Mouse (Mus musculus) skeletal muscle tissue, postnatal 0 days (tissue): ENCODE measurements around the gene Olfr91. TPM values are rescaled to one million over a fixed set of nuclear protein-coding genes. Genes with fewer than 3 reads are reported as not detected.

Experiments used
- polyA plus RNA-seq: library from polyadenylated mRNA; unstranded; fragments of >200 nt; fragmentation: Nextera tagmentation; extraction: Ambion mirVana; gene quantifications from 2 replicates; pipeline ENCODE4 v1.2.1, GENCODE M21; 2015

Gene Olfr91
- not detected in 2 replicates for polyA plus RNA-seq

DNA sequence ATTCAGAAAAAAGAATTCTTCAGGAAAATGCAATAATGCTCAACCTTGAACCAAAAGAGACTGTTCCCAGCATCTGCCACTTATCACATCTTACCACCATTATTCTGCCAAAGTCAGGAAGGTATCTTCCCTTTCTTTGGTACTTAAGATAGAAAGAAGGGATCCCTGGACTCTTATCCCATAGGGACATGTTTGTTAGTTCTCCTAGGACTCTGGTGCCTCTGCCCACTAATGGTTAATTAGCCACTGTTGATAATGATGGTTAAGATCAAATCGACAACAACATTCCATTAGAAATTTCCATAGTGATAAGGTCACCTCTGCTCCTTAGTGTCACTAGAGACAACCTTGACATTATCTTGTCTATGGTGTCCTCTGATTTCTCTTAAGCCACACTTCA lies at the start of gene Olfr91:
Gene Olfr91, minus strand, starts transcription at position 101 of the 400 bp plus-strand sequence.

DNA sequence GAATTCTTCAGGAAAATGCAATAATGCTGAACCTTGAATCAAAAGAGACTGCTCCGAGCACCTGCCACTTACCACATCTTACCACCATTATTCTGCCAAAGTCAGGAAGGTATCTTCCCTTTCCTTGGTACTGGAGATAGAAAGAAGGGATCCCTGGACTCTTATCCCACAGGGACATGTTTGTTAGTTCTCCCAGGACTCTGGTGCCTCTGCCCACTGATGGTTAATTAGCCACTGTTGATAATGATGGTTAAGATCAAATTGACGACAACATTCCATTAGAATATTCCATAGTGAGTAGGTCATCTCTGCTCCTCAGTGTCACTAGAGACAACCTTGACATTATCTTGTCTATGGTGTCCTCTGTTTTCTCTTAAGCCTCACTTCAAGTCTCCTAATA lies 21.9 kb upstream of the Olfr91 start, which contains the start of gene Olfr92:
Gene Olfr92, minus strand, starts transcription at position 101 of the 400 bp plus-strand sequence.

GRCm38 (mm10) chr17:37088399-37088798 lies 9.7 kb downstream of the Olfr91 start, which contains the start of gene Olfr90:
Olfr90 (minus strand) TSS chr17:37088499.

DNA sequence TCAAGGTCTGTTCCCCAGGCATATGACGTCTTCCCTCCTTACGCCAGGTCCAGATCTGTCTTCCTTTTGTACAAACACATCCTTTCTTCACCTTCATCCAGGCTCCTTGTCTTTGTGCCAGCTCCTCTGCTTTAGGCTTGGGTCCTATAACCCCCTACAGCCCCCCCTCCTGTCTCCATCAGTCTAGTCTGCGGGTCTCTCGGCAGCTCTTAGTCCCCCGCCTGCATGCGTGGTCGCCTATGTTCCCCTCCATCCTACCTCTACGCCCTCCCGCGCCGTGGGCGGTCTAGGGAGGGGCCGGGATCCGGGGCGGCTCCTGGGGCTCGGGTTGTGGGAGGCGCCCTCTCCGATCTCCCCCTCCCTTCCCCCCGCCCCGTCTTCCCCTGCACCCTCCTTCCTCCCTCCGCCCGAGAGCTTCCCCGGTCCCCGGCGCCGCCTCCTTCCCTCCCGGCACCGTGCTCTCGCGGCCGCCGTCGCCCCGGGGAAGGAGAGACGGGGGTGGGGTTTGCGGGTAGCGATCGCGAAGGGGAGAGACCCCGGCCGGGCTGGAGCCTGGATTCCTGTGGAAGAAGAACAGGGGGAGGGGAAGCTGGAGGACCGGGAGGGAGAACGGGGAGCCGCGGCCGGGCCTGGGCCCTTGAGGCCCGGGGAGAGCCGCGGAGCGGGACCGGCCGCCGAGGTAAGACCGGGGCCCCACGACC lies 52.3 kb downstream of the Olfr91 start, which contains the start of gene Gabbr1:
Gene Gabbr1, plus strand, starts transcription at position 356 of the 701 bp plus-strand sequence.

Other genes with a start within 250 kb of the Olfr91 start
- 0.07 TPM in 1 of 2 replicates, not detected in the other for gene Trim15, start 231.1 kb downstream of the Olfr91 start, polyA plus RNA-seq
- 0.22 and 0.37 TPM in 2 replicates for gene Trim10, start 228.7 kb downstream of the Olfr91 start, polyA plus RNA-seq
- not detected in 2 replicates for gene Trim40, start 208.2 kb downstream of the Olfr91 start, polyA plus RNA-seq
- not detected in 2 replicates for gene Trim31, start 200.2 kb downstream of the Olfr91 start, polyA plus RNA-seq
- 0.73 and 1.4 TPM in 2 replicates for gene Rnf39, start 155.4 kb downstream of the Olfr91 start, polyA plus RNA-seq
- gene Ppp1r11, start 146.5 kb downstream of the Olfr91 start, polyA plus RNA-seq, result 77.5 and 78.4 TPM in 2 replicates
- gene Znrd1, start 139.7 kb downstream of the Olfr91 start, polyA plus RNA-seq, result 37.6 and 40.9 TPM in 2 replicates
- gene Znrd1as, start 139.7 kb downstream of the Olfr91 start, polyA plus RNA-seq, result 7.9 and 10.3 TPM in 2 replicates
- not detected in 2 replicates for gene 2410137M14Rik, start 117.0 kb downstream of the Olfr91 start, polyA plus RNA-seq
- 0.15 TPM in 2 replicates for gene H2-M5, start 108.7 kb downstream of the Olfr91 start, polyA plus RNA-seq
- 9.7 and 11.0 TPM in 2 replicates for gene Zfp57, start 97.1 kb downstream of the Olfr91 start, polyA plus RNA-seq
- gene Mog, start 74.9 kb downstream of the Olfr91 start, polyA plus RNA-seq, result not detected in 2 replicates
- 3.8 and 4.6 TPM in 2 replicates for gene Gabbr1, start 52.3 kb downstream of the Olfr91 start, polyA plus RNA-seq
- gene Olfr90, start 9.8 kb downstream of the Olfr91 start, polyA plus RNA-seq, result not detected in 2 replicates
- not detected in 2 replicates for gene Olfr92, start 21.8 kb upstream of the Olfr91 start, polyA plus RNA-seq
- gene Olfr93, start 63.2 kb upstream of the Olfr91 start, polyA plus RNA-seq, result not detected in 2 replicates
- gene Ubd, start 95.6 kb upstream of the Olfr91 start, polyA plus RNA-seq, result 0.61 TPM in 1 of 2 replicates, not detected in the other
- not detected in 2 replicates for gene Olfr94, start 102.7 kb upstream of the Olfr91 start, polyA plus RNA-seq
- not detected in 2 replicates for gene Olfr95, start 114.8 kb upstream of the Olfr91 start, polyA plus RNA-seq
- not detected in 2 replicates for gene Olfr96, start 121.9 kb upstream of the Olfr91 start, polyA plus RNA-seq
- gene Olfr97, start 139.1 kb upstream of the Olfr91 start, polyA plus RNA-seq, result not detected in 2 replicates
- not detected in 2 replicates for gene Olfr98, start 165.5 kb upstream of the Olfr91 start, polyA plus RNA-seq
- 2.7 and 3.8 TPM in 2 replicates for gene H2-M3, start 171.9 kb upstream of the Olfr91 start, polyA plus RNA-seq
- not detected in 2 replicates for gene Olfr99, start 185.2 kb upstream of the Olfr91 start, polyA plus RNA-seq
- not detected in 2 replicates for gene Olfr101, start 206.0 kb upstream of the Olfr91 start, polyA plus RNA-seq
- not detected in 2 replicates for gene Olfr102, start 218.8 kb upstream of the Olfr91 start, polyA plus RNA-seq
- not detected in 2 replicates for gene Olfr103, start 241.4 kb upstream of the Olfr91 start, polyA plus RNA-seq